Mouse (Mus musculus) liver, embryonic 11.5 days (tissue): Measurements from ENCODE around the gene Fzd9. TPM values are rescaled to one million over a fixed set of nuclear protein-coding genes. Genes with fewer than 3 reads are reported as not detected.
"Not testable (repeated sequence)": the region's sequence is repeated elsewhere in the genome, so short reads cannot be mapped to it uniquely, and the experiment has no call there.

ENCODE experiments used
- ATAC-seq: fragments of 200-750 bp; cut with Nextera tagmentation; replicated peaks from 2 replicates; pipeline ENCODE4 v1.8.0; 2017; ENCODE audit warnings: moderate number of reproducible peaks, mild to moderate bottlenecking, moderate TSS enrichment, moderate library complexity; ENCODE audit not compliant: low FRiP score
- DNase-seq: peaks from one replicate; pipeline ENCODE4 v3.0.0-alpha.2; 2017; ENCODE audit warnings: low spot score
- H3K27ac ChIP-seq: fragments of 300-500 bp; sonication (generic); 2 replicates; pipeline ENCODE4 v1.5.1; 2014; ENCODE audit warnings: mild to moderate bottlenecking, low read depth, low read length, control low read depth
- H3K27me3 ChIP-seq: fragments of 300-500 bp; sonication (generic); replicated peaks from 2 replicates; pipeline ENCODE4 v1.6.1; 2014; ENCODE audit warnings: low read length, mixed read lengths; ENCODE audit not compliant: control insufficient read depth, insufficient read depth
- H3K36me3 ChIP-seq: fragments of 300-500 bp; sonication (generic); 2 replicates; pipeline ENCODE4 v1.6.1; 2014; ENCODE audit warnings: mild to moderate bottlenecking, low read length, moderate library complexity, mixed read lengths; ENCODE audit not compliant: control insufficient read depth, insufficient read depth
- H3K4me1 ChIP-seq: fragments of 300-500 bp; sonication (generic); replicated peaks from 2 replicates; pipeline ENCODE4 v1.6.1; 2014; ENCODE audit warnings: low read length, mixed read lengths; ENCODE audit not compliant: control insufficient read depth, insufficient read depth
- H3K4me2 ChIP-seq: fragments of 300-500 bp; sonication (generic); 2 replicates; pipeline ENCODE4 v1.6.1; 2014; ENCODE audit warnings: mild to moderate bottlenecking, control low read depth, moderate library complexity
- H3K4me3 ChIP-seq: fragments of 300-500 bp; sonication (generic); 2 replicates; pipeline ENCODE4 v1.5.1; 2014; ENCODE audit warnings: low read depth, low read length, control low read depth
- H3K9ac ChIP-seq: fragments of 300-500 bp; sonication (generic); 2 replicates; pipeline ENCODE4 v1.6.1; 2014; ENCODE audit warnings: low read depth, low read length, control low read depth
- H3K9me3 ChIP-seq: fragments of 300-500 bp; sonication (generic); 2 replicates; pipeline ENCODE4 v1.6.1; 2016; ENCODE audit warnings: low read length, inconsistent platforms, mixed read lengths; ENCODE audit not compliant: control insufficient read depth
- WGBS: fragments of 180-500 bp; shearing (Covaris S2); extraction: QIAGEN DNeasy Blood & Tissue Kit; methylation state at CpG from one replicate; pipeline ENCODE4 v1.1.7; 2014; 5-methylcytosine and 5-hydroxymethylcytosine counted together
- polyA plus RNA-seq: library from polyadenylated mRNA; unstranded; fragments of >200 nt; fragmentation: Nextera tagmentation; extraction: Ambion mirVana; gene quantifications from 2 replicates; pipeline ENCODE4 v1.2.1, GENCODE M21; 2014

Fzd9 gene
- polyA plus RNA-seq, 1 experiment from 2014 or later = 0.47 TPM

GRCm38 (mm10) chr5:135242136-135242535 is 8.9 kb downstream of the Fzd9 start:
- H3K9me3 ChIP-seq = no peaks in the 10 kb centered on the region
- DNase-seq (no peak), ATAC-seq (no peak)
- no peak overlapping the region for H3K4me2 ChIP-seq
- H3K27ac ChIP-seq = no peak overlapping the region
- 89% methylated on average over 12 of the region's 12 CpGs for WGBS
- H3K4me3 ChIP-seq = no peak overlapping the region
- no peak overlapping the region for H3K9ac ChIP-seq
- H3K27me3 ChIP-seq = no peaks in the 10 kb centered on the region
- peaks cover 86% of the 10 kb centered on the region for H3K36me3 ChIP-seq
- H3K4me1 ChIP-seq = no peaks in the 10 kb centered on the region

GRCm38 (mm10) chr5:135241474-135241873 is 9.6 kb downstream of the Fzd9 start:
- H3K27me3 ChIP-seq = no peaks in the 10 kb centered on the region

GRCm38 (mm10) chr5:135238832-135239231 is 12.2 kb downstream of the Fzd9 start:
- no peak for DNase-seq
- Histone ChIP-seq H3K36me3 (peaks cover 78% of the 10 kb centered on the region), H3K9me3 (no peaks in the 10 kb centered on the region), H3K4me1 (no peaks in the 10 kb centered on the region), H3K9ac (no peak overlapping the region), H3K4me2 (no peak overlapping the region), H3K27ac (no peak overlapping the region), H3K27me3 (no peaks in the 10 kb centered on the region), H3K4me3 (no peak overlapping the region)
- no peak for ATAC-seq
- 91% methylated on average over 2 of the region's 2 CpGs for WGBS

More at GRCm38 (mm10) chr5:135241474-135241873, 9.6 kb downstream of the Fzd9 start:
- H3K4me3 ChIP-seq = no peak overlapping the region
- H3K9ac ChIP-seq = no peak overlapping the region
- ATAC-seq = no peak
- no peak for DNase-seq
- peaks cover 88% of the 10 kb centered on the region for H3K36me3 ChIP-seq
- 88% methylated on average over 1 of the region's 1 CpGs for WGBS
- no peaks in the 10 kb centered on the region for H3K9me3 ChIP-seq
- no peak overlapping the region for H3K27ac ChIP-seq
- H3K4me1 ChIP-seq = no peaks in the 10 kb centered on the region
- no peak overlapping the region for H3K4me2 ChIP-seq

- H3K27ac ChIP-seq = no peak overlapping the region
- H3K9me3 ChIP-seq = no peaks in the 10 kb centered on the region
- ATAC-seq = 0 out of 2 replicates have a peak, but pooled peaks have one; percentile 39
These were observed 14.5 kb downstream of the Fzd9 start for GRCm38 (mm10) chr5:135236571-135236970.

GRCm38 (mm10) chr5:135233166-135233920 is 17.7 kb downstream of the Fzd9 start:
- Histone ChIP-seq H3K4me2 (no peak overlapping the region), H3K27ac (no peak overlapping the region), H3K9ac (no peak overlapping the region), H3K4me3 (no peak overlapping the region), H3K27me3 (no peaks in the 10 kb centered on the region), H3K9me3 (no peaks in the 10 kb centered on the region), H3K4me1 (no peaks in the 10 kb centered on the region), H3K36me3 (peaks cover 64% of the 10 kb centered on the region)
- WGBS = 90% methylated on average over 8 of the region's 8 CpGs
- DNase-seq = no peak
- no peak for ATAC-seq

More at GRCm38 (mm10) chr5:135236571-135236970, 14.5 kb downstream of the Fzd9 start:
- Histone ChIP-seq H3K4me2 (no peak overlapping the region), H3K4me1 (no peaks in the 10 kb centered on the region), H3K36me3 (peaks cover 75% of the 10 kb centered on the region), H3K4me3 (no peak overlapping the region), H3K9ac (no peak overlapping the region), H3K27me3 (no peaks in the 10 kb centered on the region)
- WGBS = 65% methylated on average over 2 of the region's 2 CpGs
- no peak for DNase-seq

GRCm38 (mm10) chr5:135230186-135230585 is 20.8 kb downstream of the Fzd9 start:
- DNase-seq = no peak

GRCm38 (mm10) chr5:135225879-135226278 is 25.2 kb downstream of the Fzd9 start:
- H3K9me3 ChIP-seq, ATAC-seq, H3K27ac ChIP-seq, H3K9ac ChIP-seq, H3K27me3 ChIP-seq, DNase-seq, H3K4me2 ChIP-seq, H3K4me1 ChIP-seq, H3K4me3 ChIP-seq: not testable (repeated sequence)
- 91% methylated on average over 4 of the region's 4 CpGs for WGBS
- H3K36me3 ChIP-seq = peaks cover 62% of the 10 kb centered on the region

More at GRCm38 (mm10) chr5:135230186-135230585, 20.8 kb downstream of the Fzd9 start:
- Histone ChIP-seq H3K4me3 (no peak overlapping the region), H3K27me3 (no peaks in the 10 kb centered on the region), H3K36me3 (peaks cover 64% of the 10 kb centered on the region), H3K4me2 (no peak overlapping the region), H3K27ac (no peak overlapping the region), H3K4me1 (no peaks in the 10 kb centered on the region), H3K9me3 (no peaks in the 10 kb centered on the region), H3K9ac (no peak overlapping the region)
- 91% methylated on average over 4 of the region's 4 CpGs for WGBS
- ATAC-seq = no peak

- DNase-seq (no peak), ATAC-seq (no peak)
- Histone ChIP-seq H3K36me3 (peaks cover 66% of the 10 kb centered on the region), H3K27me3 (no peaks in the 10 kb centered on the region), H3K27ac (no peak overlapping the region), H3K4me3 (no peak overlapping the region), H3K4me2 (no peak overlapping the region), H3K9ac (no peak overlapping the region), H3K9me3 (no peaks in the 10 kb centered on the region), H3K4me1 (no peaks in the 10 kb centered on the region)
- WGBS = 95% methylated on average over 3 of the region's 3 CpGs
These were observed 26.9 kb downstream of the Fzd9 start for GRCm38 (mm10) chr5:135224169-135224568.

- Histone ChIP-seq H3K9ac (no peak overlapping the region), H3K9me3 (no peaks in the 10 kb centered on the region), H3K27me3 (no peaks in the 10 kb centered on the region), H3K4me2 (no peak overlapping the region), H3K27ac (no peak overlapping the region), H3K36me3 (peaks cover 74% of the 10 kb centered on the region), H3K4me1 (no peaks in the 10 kb centered on the region), H3K4me3 (no peak overlapping the region)
- DNase-seq (no peak), ATAC-seq (no peak)
- 92% methylated on average over 7 of the region's 7 CpGs for WGBS
These were observed 29.0 kb downstream of the Fzd9 start for GRCm38 (mm10) chr5:135222066-135222465.
